Comparison of ENCODE assay signal across 21 mouse cellular contexts in the genomic region with DNA sequence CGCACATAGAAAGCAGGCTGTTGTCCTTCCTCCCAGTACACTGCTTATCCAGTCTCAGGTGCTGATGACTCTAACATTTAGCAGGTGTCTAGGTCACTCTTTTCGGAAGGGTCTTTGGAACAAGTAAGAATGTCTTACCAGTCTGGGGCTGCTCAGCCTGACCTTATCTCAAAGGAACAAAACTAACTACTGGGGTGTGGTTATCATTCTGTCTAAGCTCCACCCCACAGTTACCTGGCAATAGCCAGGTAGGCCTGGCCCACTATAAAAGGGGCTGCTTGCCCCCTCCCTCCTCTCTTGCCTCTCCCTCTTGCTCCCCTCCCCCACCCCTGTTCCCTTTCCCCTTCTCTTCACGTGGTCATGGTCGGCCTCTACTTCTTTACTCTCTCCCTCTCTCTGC.
"Had no signal": no experiment of that assay in that cellular context is flagged by ENCODE, and none has a peak within 500 bp of the region (broad histone marks: within the 10 kb centered on the region; RNA-seq: fewer than 3 reads in every experiment).

No protein-coding gene starts in this region.

- DNase-seq: forebrain, postnatal 0 days; gastrocnemius, postnatal 25 days; heart, adult 18-20 months; heart, postnatal 10 days; heart, postnatal 4 days; kidney, adult 11 months; kidney, adult 8-10 months; kidney, postnatal 10 days; kidney, postnatal 25 days; kidney, postnatal 4 days had no signal

- H3K4me3 ChIP-seq: heart, embryonic 10.5 days; heart, embryonic 12.5 days; hindbrain, embryonic 10.5 days; hindbrain, embryonic 12.5 days; layer of hippocampus, adult 2 months; left cerebral cortex, adult 2 months; limb, embryonic 10.5 days; limb, embryonic 12.5 days; liver, embryonic 15.5 days had no signal

- H3K36me3 ChIP-seq: heart, embryonic 10.5 days; heart, embryonic 12.5 days; hindbrain, embryonic 10.5 days; hindbrain, embryonic 12.5 days; limb, embryonic 10.5 days; limb, embryonic 12.5 days; liver, embryonic 15.5 days had no signal

- H3K4me1 ChIP-seq: heart, embryonic 10.5 days; heart, embryonic 12.5 days; hindbrain, embryonic 10.5 days; hindbrain, embryonic 12.5 days; limb, embryonic 10.5 days; limb, embryonic 12.5 days had no signal

- H3K9ac ChIP-seq: forebrain, postnatal 0 days; heart, embryonic 12.5 days; hindbrain, embryonic 12.5 days; hindbrain, embryonic 14.5 days; limb, embryonic 12.5 days; liver, embryonic 15.5 days had no signal

- H3K4me2 ChIP-seq: heart, embryonic 12.5 days; hindbrain, embryonic 12.5 days; hindbrain, embryonic 14.5 days; limb, embryonic 12.5 days; liver, embryonic 15.5 days had no signal

- H3K27ac ChIP-seq: heart, embryonic 10.5 days; hindbrain, embryonic 10.5 days; hindbrain, embryonic 12.5 days; hindbrain, embryonic 14.5 days; layer of hippocampus, adult 2 months; left cerebral cortex, adult 2 months; limb, embryonic 10.5 days; limb, embryonic 12.5 days; liver, embryonic 15.5 days had no signal

- H3K27me3 ChIP-seq: heart, embryonic 12.5 days; hindbrain, embryonic 12.5 days; limb, embryonic 12.5 days; liver, embryonic 15.5 days had no signal

- ATAC-seq: forebrain, postnatal 0 days; hindbrain, embryonic 16.5 days had no signal

- H3K9me3 ChIP-seq: heart, embryonic 10.5 days; heart, embryonic 12.5 days; hindbrain, embryonic 10.5 days; hindbrain, embryonic 12.5 days; limb, embryonic 10.5 days; limb, embryonic 12.5 days; liver, embryonic 15.5 days had no signal
